In genomic region chr2:67628289-67628688, GRCm38 (mm10) we compare ENCODE assay signal across 29 mouse cellular contexts.
A peak's percentile ranks its signal among the peaks of the same experiment; 100 is the strongest.
DNase-seq lines count a peak whose midpoint lies in the region; ATAC-seq and TF ChIP-seq lines count a peak whose summit lies in the region.
"Had no signal": no experiment of that assay in that cellular context is flagged by ENCODE, and none has a peak within 500 bp of the region (broad histone marks: within the 10 kb centered on the region; RNA-seq: fewer than 3 reads in every experiment).

No protein-coding gene starts in this region.

- no peaks in the 10 kb centered on the region for H3K27me3 ChIP-seq in heart, embryonic 11.5 days (ENCODE audit: control insufficient read depth, insufficient read depth, low read length)
- no peaks in the 10 kb centered on the region for H3K27me3 ChIP-seq in heart, embryonic 16.5 days (ENCODE audit: control insufficient read depth, insufficient read depth, low read length)
- H3K27me3 ChIP-seq: embryonic facial prominence, embryonic 15.5 days; forebrain, embryonic 12.5 days; limb, embryonic 13.5 days; lung, embryonic 15.5 days; Patski had no signal

- no peak overlapping the region for H3K9ac ChIP-seq in heart, embryonic 11.5 days (ENCODE audit: low read depth, low read length)
- H3K9ac ChIP-seq in heart, embryonic 16.5 days (ENCODE audit: low read length): no peak overlapping the region
- H3K9ac ChIP-seq: embryonic facial prominence, embryonic 15.5 days; forebrain, embryonic 12.5 days; forebrain, postnatal 0 days; hindbrain, embryonic 14.5 days; limb, embryonic 13.5 days; lung, embryonic 15.5 days had no signal

- no peaks in the 10 kb centered on the region for H3K9me3 ChIP-seq in heart, embryonic 11.5 days (replicated peaks; ENCODE audit: control insufficient read depth, low read length)
- no peaks in the 10 kb centered on the region for H3K9me3 ChIP-seq in heart, embryonic 16.5 days (replicated peaks; ENCODE audit: control insufficient read depth, low read length)
- H3K9me3 ChIP-seq: embryonic facial prominence, embryonic 15.5 days; forebrain, embryonic 12.5 days; lung, embryonic 15.5 days had no signal

- H3K4me1 ChIP-seq in heart, embryonic 11.5 days (ENCODE audit: control insufficient read depth, insufficient read depth, low read length): 0 out of 2 replicates have a peak, but pooled peaks cover 8% of the 10 kb centered on the region
- H3K4me1 ChIP-seq in heart, embryonic 16.5 days (ENCODE audit: control insufficient read depth, insufficient read depth, low read length): peaks cover 15% of the 10 kb centered on the region
- H3K4me1 ChIP-seq: embryonic facial prominence, embryonic 15.5 days; forebrain, embryonic 12.5 days; limb, embryonic 13.5 days; lung, embryonic 15.5 days had no signal

- peak overlapping the region; percentile 31 for H3K4me2 ChIP-seq in heart, embryonic 11.5 days
- H3K4me2 ChIP-seq in heart, embryonic 16.5 days (ENCODE audit: low read depth, low read length): peak overlapping the region; percentile 56
- H3K4me2 ChIP-seq: embryonic facial prominence, embryonic 15.5 days; forebrain, embryonic 12.5 days; hindbrain, embryonic 14.5 days; limb, embryonic 13.5 days; liver, embryonic 11.5 days; lung, embryonic 15.5 days; midbrain, embryonic 11.5 days had no signal

- 0 out of 2 replicates have a peak, but pooled peaks have one; percentile 68 for ATAC-seq in heart, embryonic 11.5 days (replicated peaks; ENCODE audit: insufficient number of reproducible peaks, low FRiP score, low TSS enrichment)
- ATAC-seq in heart, embryonic 16.5 days (replicated peaks; ENCODE audit: extremely low read depth, insufficient read depth, low FRiP score): peak; percentile 91
- ATAC-seq: forebrain, postnatal 0 days; intestine, postnatal 0 days; midbrain, embryonic 16.5 days; Patski had no signal

- intact Hi-C loops in heart, postnatal 25 days (cut with DNase I): loop anchor here (10.0 kb wide), 1 partner anchor 63 kb away; the partner anchor contains the start of gene B3galt1

- no peak for TF ChIP-seq CTCF in layer of hippocampus, adult 2 months (conservative IDR thresholded peaks at IDR 0.05)

- peak overlapping the region; percentile 77 for H3K27ac ChIP-seq in heart, embryonic 11.5 days (ENCODE audit: low read depth, low read length)
- peak overlapping the region; percentile 91 for H3K27ac ChIP-seq in heart, embryonic 16.5 days (ENCODE audit: low read length)
- no peak overlapping the region for H3K27ac ChIP-seq in layer of hippocampus, adult 2 months
- H3K27ac ChIP-seq: embryonic facial prominence, embryonic 15.5 days; forebrain, embryonic 12.5 days; hindbrain, embryonic 14.5 days; limb, embryonic 13.5 days; lung, embryonic 15.5 days; stomach, postnatal 0 days had no signal

- 19% methylated on average over 3 of the region's 3 CpGs for WGBS in heart, embryonic 11.5 days (ENCODE audit: insufficient replicate concordance)
- WGBS in heart, embryonic 16.5 days: 21% methylated on average over 3 of the region's 3 CpGs

- H3K4me3 ChIP-seq in heart, embryonic 11.5 days (ENCODE audit: low read depth, low read length): no peak overlapping the region
- H3K4me3 ChIP-seq in heart, embryonic 16.5 days (ENCODE audit: low read length): peak overlapping the region; percentile 14; the same call in 1 of the 2 replicates
- no peak overlapping the region for H3K4me3 ChIP-seq in layer of hippocampus, adult 2 months
- H3K4me3 ChIP-seq: embryonic facial prominence, embryonic 15.5 days; forebrain, embryonic 12.5 days; limb, embryonic 13.5 days; lung, embryonic 15.5 days had no signal

- DNase-seq in heart, adult 11 months: peak; percentile 91
- DNase-seq in heart, postnatal 25 days (ENCODE audit: low spot score): no peak
- no peak for DNase-seq in layer of hippocampus, adult 2 months (ENCODE audit: low spot score in 2 of 2)
- DNase-seq in testis, postnatal 14 days (ENCODE audit: low spot score): no peak
- DNase-seq in spleen, postnatal 10 days (ENCODE audit: low spot score in 2 of 2): no peak
- DNase-seq in kidney, postnatal 4 days: no peak
- DNase-seq: adrenal gland, postnatal 14 days; cerebellum, adult 18-20 months; cerebellum, postnatal 10 days; forebrain, postnatal 0 days; gastrocnemius, postnatal 25 days; kidney, adult 9 months; kidney, postnatal 10 days; spleen, adult 18-20 months; thymus, adult 2 months; thymus, postnatal 4 days had no signal

- no peaks in the 10 kb centered on the region for H3K36me3 ChIP-seq in heart, embryonic 11.5 days (ENCODE audit: control insufficient read depth, insufficient read depth, low read length)
- no peaks in the 10 kb centered on the region for H3K36me3 ChIP-seq in heart, embryonic 16.5 days (ENCODE audit: control insufficient read depth, insufficient read depth)
- H3K36me3 ChIP-seq: embryonic facial prominence, embryonic 15.5 days; forebrain, embryonic 12.5 days; limb, embryonic 13.5 days; lung, embryonic 15.5 days had no signal
